Mouse (Mus musculus): ENCODE data around the gene Sgms2. TPM values are rescaled to one million over a fixed set of nuclear protein-coding genes. Genes with fewer than 3 reads are reported as not detected.
A peak's percentile ranks its signal among the peaks of the same experiment; 100 is the strongest.

The Sgms2 gene
- total RNA-seq, 1 experiment from 2014 or later, result 1.3 TPM

- no peak for ATAC-seq (replicated peaks in 1 of 2; ENCODE audit: insufficient read depth in 1 of 2, low FRiP score in 2 of 2, low TSS enrichment in 1 of 2, low read depth in 1 of 2, poor library complexity in 2 of 2, severe bottlenecking in 2 of 2)
These were observed 192.1 kb downstream of the Sgms2 start for GRCm38 (mm10) chr3:131299078-131299477.

GRCm38 (mm10) chr3:131296893-131297292 is 194.3 kb downstream of the Sgms2 start:
- ATAC-seq (replicated peaks in 1 of 2; ENCODE audit: insufficient read depth in 1 of 2, low FRiP score in 2 of 2, low TSS enrichment in 1 of 2, low read depth in 1 of 2, poor library complexity in 2 of 2, severe bottlenecking in 2 of 2), result no peak

GRCm38 (mm10) chr3:131295513-131296200 is 195.6 kb downstream of the Sgms2 start:
- ATAC-seq (replicated peaks in 1 of 2; ENCODE audit: insufficient read depth in 1 of 2, low FRiP score in 2 of 2, low TSS enrichment in 1 of 2, low read depth in 1 of 2, poor library complexity in 2 of 2, severe bottlenecking in 2 of 2), result peak; percentile 56 to 63

GRCm38 (mm10) chr3:131294503-131294902 is 196.7 kb downstream of the Sgms2 start:
- no peak for ATAC-seq (replicated peaks in 1 of 2; ENCODE audit: insufficient read depth in 1 of 2, low FRiP score in 2 of 2, low TSS enrichment in 1 of 2, low read depth in 1 of 2, poor library complexity in 2 of 2, severe bottlenecking in 2 of 2)

- no peak for ATAC-seq (replicated peaks in 1 of 2; ENCODE audit: insufficient read depth in 1 of 2, low FRiP score in 2 of 2, low TSS enrichment in 1 of 2, low read depth in 1 of 2, poor library complexity in 2 of 2, severe bottlenecking in 2 of 2)
These were observed 198.3 kb downstream of the Sgms2 start for GRCm38 (mm10) chr3:131292959-131293358.

GRCm38 (mm10) chr3:131292349-131292748 is 198.9 kb downstream of the Sgms2 start:
- no peak for ATAC-seq (replicated peaks in 1 of 2; ENCODE audit: insufficient read depth in 1 of 2, low FRiP score in 2 of 2, low TSS enrichment in 1 of 2, low read depth in 1 of 2, poor library complexity in 2 of 2, severe bottlenecking in 2 of 2)

GRCm38 (mm10) chr3:131291890-131292289 is 199.3 kb downstream of the Sgms2 start:
- ATAC-seq (replicated peaks in 1 of 2; ENCODE audit: insufficient read depth in 1 of 2, low FRiP score in 2 of 2, low TSS enrichment in 1 of 2, low read depth in 1 of 2, poor library complexity in 2 of 2, severe bottlenecking in 2 of 2), result no peak

- ATAC-seq (replicated peaks in 1 of 2; ENCODE audit: insufficient read depth in 1 of 2, low FRiP score in 2 of 2, low TSS enrichment in 1 of 2, low read depth in 1 of 2, poor library complexity in 2 of 2, severe bottlenecking in 2 of 2), result no peak
These were observed 217.1 kb downstream of the Sgms2 start for GRCm38 (mm10) chr3:131274151-131274550.

- ATAC-seq (replicated peaks in 1 of 2; ENCODE audit: insufficient read depth in 1 of 2, low FRiP score in 2 of 2, low TSS enrichment in 1 of 2, low read depth in 1 of 2, poor library complexity in 2 of 2, severe bottlenecking in 2 of 2), result no peak
These were observed 218.7 kb downstream of the Sgms2 start for GRCm38 (mm10) chr3:131272374-131273100.

GRCm38 (mm10) chr3:131271559-131272373 is 219.4 kb downstream of the Sgms2 start, which contains the start of gene Hadh:
Gene Hadh, minus strand, starts transcription at chr3:131272101.
- ATAC-seq (replicated peaks in 1 of 2; ENCODE audit: insufficient read depth in 1 of 2, low FRiP score in 2 of 2, low TSS enrichment in 1 of 2, low read depth in 1 of 2, poor library complexity in 2 of 2, severe bottlenecking in 2 of 2), result peak; percentile 66 to 88

GRCm38 (mm10) chr3:131271157-131271556 is 220.1 kb downstream of the Sgms2 start:
- peak; percentile 14 to 39; a peak in 3 of 4 replicates for ATAC-seq (replicated peaks in 1 of 2; ENCODE audit: insufficient read depth in 1 of 2, low FRiP score in 2 of 2, low TSS enrichment in 1 of 2, low read depth in 1 of 2, poor library complexity in 2 of 2, severe bottlenecking in 2 of 2)

- no peak for ATAC-seq (replicated peaks in 1 of 2; ENCODE audit: insufficient read depth in 1 of 2, low FRiP score in 2 of 2, low TSS enrichment in 1 of 2, low read depth in 1 of 2, poor library complexity in 2 of 2, severe bottlenecking in 2 of 2)
These were observed 220.8 kb downstream of the Sgms2 start for GRCm38 (mm10) chr3:131270381-131270780.

Other genes with a start within 250 kb of the Sgms2 start
- 72.4 and 89.3 TPM in 2 replicates for gene Hadh, start 219.3 kb downstream of the Sgms2 start, total RNA-seq (2017)
- 1.1 and 1.9 TPM in 2 replicates for gene Cyp2u1, start 188.2 kb downstream of the Sgms2 start, total RNA-seq (2017)
- gene Papss1, start 73.4 kb upstream of the Sgms2 start, total RNA-seq (2017), result 37.1 and 37.3 TPM in 2 replicates